Mouse (Mus musculus): ENCODE measurements around the gene Ralbp1. TPM values are rescaled to one million over a fixed set of nuclear protein-coding genes. Genes with fewer than 3 reads are reported as not detected.

Ralbp1 gene
- polyA plus RNA-seq, 1 experiment from 2014 or later, result 52.1 TPM

DNA sequence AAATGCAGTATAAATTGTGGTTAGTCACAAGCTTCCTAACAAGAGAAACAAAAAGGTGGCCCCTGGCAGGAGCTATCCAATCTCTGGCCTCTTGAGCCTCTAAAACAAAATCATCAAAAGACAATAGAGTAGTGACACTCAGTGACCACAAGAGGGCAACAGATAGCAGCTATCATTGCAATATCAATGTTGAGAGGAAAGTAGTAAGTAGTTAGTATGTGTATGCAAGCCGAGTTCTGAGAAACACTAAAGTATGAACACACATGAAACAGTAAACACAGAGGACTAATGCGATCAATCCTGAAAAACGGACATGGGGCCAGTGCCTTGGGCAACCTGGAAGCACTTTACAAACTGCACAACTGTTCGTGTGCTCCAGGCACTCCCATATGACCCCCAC, 20.9 kb downstream of the Ralbp1 start:
- Histone ChIP-seq H3K36me3 (peaks cover 31% of the 10 kb centered on the region), H3K9me3 (no peaks in the 10 kb centered on the region), H3K4me1 (no peaks in the 10 kb centered on the region), H3K4me3 (no peak overlapping the region), H3K27me3 (ENCODE audit: insufficient read depth, poor library complexity, severe bottlenecking) (no peaks in the 10 kb centered on the region), H3K27ac (no peak overlapping the region)
- no peak for DNase-seq (ENCODE audit: low spot score)
- 39% methylated on average over 4 of the region's 4 CpGs for WGBS

DNA sequence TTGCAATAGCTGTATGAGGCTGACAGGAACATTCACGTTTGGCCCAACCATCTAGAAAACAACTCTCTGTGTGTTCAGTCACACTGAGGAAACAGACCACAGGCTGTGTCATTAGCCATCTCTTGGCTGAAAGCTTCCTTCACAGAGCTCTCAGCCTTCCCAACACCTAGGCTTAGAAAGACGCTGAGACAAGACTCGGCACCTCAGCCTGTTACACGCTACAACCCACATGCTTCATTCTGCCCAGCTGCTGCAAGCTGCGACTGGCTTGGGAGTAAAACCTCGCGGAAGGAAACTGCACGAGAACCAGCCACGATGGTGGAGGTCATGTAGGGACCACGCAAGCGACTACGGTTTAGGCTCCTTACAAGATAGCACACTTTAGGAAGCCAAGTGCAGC, 21.8 kb downstream of the Ralbp1 start:
- no peaks in the 10 kb centered on the region for H3K9me3 ChIP-seq
- WGBS, result 95% methylated on average over 12 of the region's 12 CpGs

GRCm38 (mm10) chr17:65862579-65862978, 23.0 kb downstream of the Ralbp1 start:
- 63% methylated on average over 4 of the region's 4 CpGs for WGBS
- Histone ChIP-seq H3K4me1 (no peaks in the 10 kb centered on the region; the same call in 1 of the 2 replicates), H3K27me3 (ENCODE audit: insufficient read depth, poor library complexity, severe bottlenecking) (no peaks in the 10 kb centered on the region), H3K27ac (no peak overlapping the region), H3K9me3 (no peaks in the 10 kb centered on the region), H3K36me3 (peaks cover 42% of the 10 kb centered on the region), H3K4me3 (no peak overlapping the region)
- no peak for DNase-seq (ENCODE audit: low spot score)

More for the DNA sequence above, 21.8 kb downstream of the Ralbp1 start:
- Histone ChIP-seq H3K27ac (no peak overlapping the region), H3K27me3 (ENCODE audit: insufficient read depth, poor library complexity, severe bottlenecking) (no peaks in the 10 kb centered on the region), H3K4me1 (no peaks in the 10 kb centered on the region), H3K36me3 (peaks cover 35% of the 10 kb centered on the region), H3K4me3 (no peak overlapping the region)
- no peak for DNase-seq (ENCODE audit: low spot score)

DNA sequence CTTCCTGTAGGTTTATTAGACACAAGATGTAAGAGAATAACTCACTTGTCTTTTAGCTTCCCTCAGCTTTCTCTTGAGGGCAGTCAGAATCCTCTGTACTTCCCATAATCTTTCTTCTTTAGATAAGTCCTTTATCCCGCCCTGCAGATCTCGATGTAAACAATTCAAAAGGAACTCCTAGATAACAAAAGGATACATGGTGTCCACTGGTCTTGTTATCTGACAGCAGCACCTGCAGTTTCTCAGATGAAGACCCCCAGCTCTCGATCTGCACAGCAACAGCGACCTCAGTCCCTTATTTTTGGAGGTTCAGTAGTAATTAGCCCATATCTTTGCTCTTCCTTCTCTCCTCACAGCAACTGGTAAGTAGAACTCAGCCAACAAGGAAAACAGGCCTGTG, 28.0 kb downstream of the Ralbp1 start:
- Histone ChIP-seq H3K36me3 (peaks cover 58% of the 10 kb centered on the region), H3K4me1 (no peaks in the 10 kb centered on the region; the same call in 1 of the 2 replicates), H3K27ac (no peak overlapping the region), H3K4me3 (no peak overlapping the region), H3K9me3 (no peaks in the 10 kb centered on the region), H3K27me3 (ENCODE audit: insufficient read depth, poor library complexity, severe bottlenecking) (no peaks in the 10 kb centered on the region)
- no peak for DNase-seq (ENCODE audit: low spot score)
- 16% methylated on average over 4 of the region's 4 CpGs for WGBS

GRCm38 (mm10) chr17:65854006-65854405, 31.6 kb downstream of the Ralbp1 start:
- Histone ChIP-seq H3K4me3 (no peak overlapping the region), H3K4me1 (peaks cover 7% of the 10 kb centered on the region), H3K9me3 (no peaks in the 10 kb centered on the region), H3K27ac (no peak overlapping the region), H3K27me3 (ENCODE audit: insufficient read depth, poor library complexity, severe bottlenecking) (no peaks in the 10 kb centered on the region), H3K36me3 (peaks cover 74% of the 10 kb centered on the region)
- WGBS, result 88% methylated on average over 4 of the region's 4 CpGs
- no peak for DNase-seq (ENCODE audit: low spot score)

- Histone ChIP-seq H3K27ac (no peak overlapping the region), H3K4me3 (no peak overlapping the region), H3K4me1 (peaks cover 7% of the 10 kb centered on the region), H3K27me3 (ENCODE audit: insufficient read depth, poor library complexity, severe bottlenecking) (no peaks in the 10 kb centered on the region), H3K36me3 (peaks cover 72% of the 10 kb centered on the region), H3K9me3 (no peaks in the 10 kb centered on the region)
- WGBS, result 86% methylated on average over 6 of the region's 6 CpGs
- no peak for DNase-seq (ENCODE audit: low spot score)
Measured at GRCm38 (mm10) chr17:65853326-65853725, 32.3 kb downstream of the Ralbp1 start.

- no peak overlapping the region for H3K27ac ChIP-seq
- no peaks in the 10 kb centered on the region for H3K27me3 ChIP-seq (ENCODE audit: insufficient read depth, poor library complexity, severe bottlenecking)
- WGBS, result 87% methylated on average over 6 of the region's 6 CpGs
- no peak for DNase-seq (ENCODE audit: low spot score)
- H3K9me3 ChIP-seq, result no peaks in the 10 kb centered on the region
- H3K4me1 ChIP-seq, result peaks cover 7% of the 10 kb centered on the region; the same call in 1 of the 2 replicates
- peaks cover 68% of the 10 kb centered on the region for H3K36me3 ChIP-seq
- no peak overlapping the region for H3K4me3 ChIP-seq
Measured at GRCm38 (mm10) chr17:65851749-65852148, 33.8 kb downstream of the Ralbp1 start.

DNA sequence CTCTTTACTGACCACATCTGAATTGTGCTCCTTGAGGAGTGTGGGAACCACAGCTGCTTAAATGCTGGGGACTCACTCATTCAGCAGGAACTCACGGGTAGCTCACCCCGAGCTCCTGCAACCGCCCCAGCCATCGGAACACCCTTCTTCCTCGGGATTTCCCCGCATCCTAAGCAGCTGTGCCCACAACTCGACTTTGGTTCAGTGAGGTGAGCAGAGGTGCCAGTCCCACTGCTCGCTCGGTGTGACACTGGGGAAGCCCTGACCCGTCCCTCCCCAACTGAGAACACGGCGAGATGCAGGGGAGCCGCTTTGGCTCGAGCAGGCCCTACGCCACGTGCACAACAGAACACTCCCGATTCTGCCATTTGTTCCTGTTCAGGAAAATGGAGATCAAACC, 35.1 kb downstream of the Ralbp1 start:
- peaks cover 62% of the 10 kb centered on the region for H3K36me3 ChIP-seq

DNA sequence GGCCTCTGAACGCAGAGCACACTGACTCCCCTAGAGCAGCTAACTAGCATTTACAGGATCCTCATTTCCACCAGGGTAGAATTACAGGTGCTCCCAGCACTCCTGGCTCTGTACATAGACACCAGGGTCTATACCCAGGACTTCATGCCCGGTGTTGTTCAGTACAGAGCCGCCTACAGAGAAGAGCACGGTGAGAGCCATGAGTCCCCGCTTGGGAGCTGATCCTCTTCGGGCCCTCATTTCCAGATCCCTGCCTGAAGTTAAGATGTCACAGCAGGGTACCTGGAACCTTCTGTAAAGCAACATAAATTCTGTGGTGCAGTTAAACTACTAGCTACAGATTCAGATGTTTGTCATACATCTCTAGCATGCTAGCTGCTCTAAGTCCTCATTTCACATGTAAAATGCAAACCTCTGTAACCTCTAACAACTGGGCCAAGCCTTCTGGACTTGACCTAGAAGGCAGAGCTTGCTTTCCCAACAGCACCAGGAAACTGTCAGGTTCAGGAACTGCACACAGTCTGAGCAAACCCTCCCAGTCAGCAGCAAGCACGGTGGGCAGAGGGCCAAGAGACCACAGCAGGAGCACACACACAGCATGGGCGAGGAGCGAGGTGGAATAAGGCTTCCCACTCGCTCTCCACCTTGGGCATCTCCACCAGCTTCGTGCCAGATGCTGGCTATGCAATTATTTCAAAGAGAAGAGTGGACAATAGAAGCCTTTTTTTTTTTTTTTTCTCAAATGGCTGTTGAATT, 37.7 kb downstream of the Ralbp1 start:
- Histone ChIP-seq H3K4me1 (peaks cover 7% of the 10 kb centered on the region; the same call in 1 of the 2 replicates), H3K27me3 (ENCODE audit: insufficient read depth, poor library complexity, severe bottlenecking) (no peaks in the 10 kb centered on the region), H3K27ac (no peak overlapping the region), H3K4me3 (no peak overlapping the region), H3K36me3 (peaks cover 70% of the 10 kb centered on the region), H3K9me3 (no peaks in the 10 kb centered on the region)
- 83% methylated on average over 11 of the region's 11 CpGs for WGBS
- DNase-seq (ENCODE audit: low spot score), result no peak

More for the DNA sequence above, 35.1 kb downstream of the Ralbp1 start:
- Histone ChIP-seq H3K27ac (no peak overlapping the region), H3K4me3 (no peak overlapping the region), H3K4me1 (peaks cover 7% of the 10 kb centered on the region; the same call in 1 of the 2 replicates), H3K9me3 (no peaks in the 10 kb centered on the region), H3K27me3 (ENCODE audit: insufficient read depth, poor library complexity, severe bottlenecking) (no peaks in the 10 kb centered on the region)
- 90% methylated on average over 17 of the region's 17 CpGs for WGBS
- DNase-seq (ENCODE audit: low spot score), result no peak

GRCm38 (mm10) chr17:65845423-65845822, 40.2 kb downstream of the Ralbp1 start:
- Histone ChIP-seq H3K36me3 (peaks cover 72% of the 10 kb centered on the region), H3K27ac (no peak overlapping the region), H3K4me1 (peaks cover 7% of the 10 kb centered on the region; the same call in 1 of the 2 replicates), H3K27me3 (ENCODE audit: insufficient read depth, poor library complexity, severe bottlenecking) (no peaks in the 10 kb centered on the region), H3K4me3 (no peak overlapping the region), H3K9me3 (no peaks in the 10 kb centered on the region)
- WGBS, result 85% methylated on average over 6 of the region's 6 CpGs
- no peak for DNase-seq (ENCODE audit: low spot score)

GRCm38 (mm10) chr17:65842669-65843381, 42.8 kb downstream of the Ralbp1 start:
- Histone ChIP-seq H3K36me3 (peaks cover 84% of the 10 kb centered on the region), H3K27ac (no peak overlapping the region), H3K4me1 (no peaks in the 10 kb centered on the region), H3K27me3 (ENCODE audit: insufficient read depth, poor library complexity, severe bottlenecking) (no peaks in the 10 kb centered on the region), H3K4me3 (no peak overlapping the region), H3K9me3 (no peaks in the 10 kb centered on the region)
- 90% methylated on average over 10 of the region's 10 CpGs for whole genome bisulfite sequencing
- DNase-seq (ENCODE audit: low spot score), result no peak

GRCm38 (mm10) chr17:65839541-65840256, 45.9 kb downstream of the Ralbp1 start:
- no peaks in the 10 kb centered on the region for H3K4me1 ChIP-seq
- no peak overlapping the region for H3K4me3 ChIP-seq
- no peak for DNase-seq (ENCODE audit: low spot score)
- no peaks in the 10 kb centered on the region for H3K27me3 ChIP-seq (ENCODE audit: insufficient read depth, poor library complexity, severe bottlenecking)
- H3K27ac ChIP-seq, result no peak overlapping the region
- H3K9me3 ChIP-seq, result no peaks in the 10 kb centered on the region
- WGBS, result 88% methylated on average over 7 of the region's 7 CpGs
- H3K36me3 ChIP-seq, result peaks cover 95% of the 10 kb centered on the region

DNA sequence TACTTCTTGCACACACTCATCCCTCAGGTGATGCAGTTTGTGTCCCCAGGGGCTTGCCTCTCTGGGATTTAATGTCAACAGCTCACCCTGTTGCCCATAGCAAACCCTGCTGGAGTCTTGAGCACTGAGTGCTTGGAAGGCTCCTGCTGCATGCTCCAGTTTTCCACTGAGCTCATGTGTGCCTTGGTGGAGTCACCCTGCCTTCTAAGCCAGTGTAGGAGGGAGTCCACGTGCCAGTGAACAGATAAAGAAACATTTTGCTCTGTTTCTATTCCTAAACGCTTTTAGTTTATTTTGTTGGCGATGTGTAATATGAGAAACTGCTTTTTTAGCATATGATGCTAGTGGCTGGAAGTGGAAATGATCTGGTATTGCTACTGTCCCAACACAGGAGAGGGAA, 48.9 kb downstream of the Ralbp1 start:
- Histone ChIP-seq H3K27me3 (ENCODE audit: insufficient read depth, poor library complexity, severe bottlenecking) (no peaks in the 10 kb centered on the region), H3K36me3 (peaks cover 93% of the 10 kb centered on the region), H3K4me3 (no peak overlapping the region), H3K4me1 (no peaks in the 10 kb centered on the region), H3K27ac (no peak overlapping the region), H3K9me3 (no peaks in the 10 kb centered on the region)
- no peak for DNase-seq (ENCODE audit: low spot score)
- 95% methylated on average over 3 of the region's 3 CpGs for WGBS
